Mouse (Mus musculus) kidney, postnatal 4 days (tissue): ENCODE results near the gene Eid3.
A peak's percentile ranks its signal among the peaks of the same experiment; 100 is the strongest.

Experiments used
- DNase-seq, 2 experiments: peaks; one replicate each; pipeline ENCODE4 v3.0.0; 2021; ENCODE audit warnings: mixed read lengths in 2 of 2

The Eid3 gene

GRCm38 (mm10) chr10:82866356-82866755 is at the start of gene Eid3:
Eid3 (plus strand) TSS chr10:82866626.
- DNase-seq = peak; percentile 41 to 61

GRCm38 (mm10) chr10:82817514-82817913 is 48.9 kb upstream of the Eid3 start:
- no peak for DNase-seq

- DNase-seq = no peak
Measured at GRCm38 (mm10) chr10:82817936-82818335, 48.5 kb upstream of the Eid3 start.

- DNase-seq = no peak
Measured at GRCm38 (mm10) chr10:82818661-82819060, 47.8 kb upstream of the Eid3 start.

GRCm38 (mm10) chr10:82823108-82823778 is 43.2 kb upstream of the Eid3 start:
- DNase-seq = no peak

GRCm38 (mm10) chr10:82823779-82824177 is 42.6 kb upstream of the Eid3 start:
- no peak for DNase-seq

GRCm38 (mm10) chr10:82824541-82824940 is 41.9 kb upstream of the Eid3 start:
- no peak for DNase-seq

- no peak for DNase-seq
Measured at GRCm38 (mm10) chr10:82826516-82826915, 39.9 kb upstream of the Eid3 start.

- DNase-seq = peak; percentile 19 to 26
Measured at GRCm38 (mm10) chr10:82833926-82834325, 32.5 kb upstream of the Eid3 start, which contains the start of gene Txnrd1. Txnrd1 (plus strand) TSS chr10:82833951.

GRCm38 (mm10) chr10:82835898-82836297 is 30.5 kb upstream of the Eid3 start:
- DNase-seq = no peak

GRCm38 (mm10) chr10:82838390-82838789 is 28.0 kb upstream of the Eid3 start:
- DNase-seq = no peak

- DNase-seq = no peak
Measured at GRCm38 (mm10) chr10:82844090-82844489, 22.3 kb upstream of the Eid3 start.

- no peak for DNase-seq
Measured at GRCm38 (mm10) chr10:82844731-82845130, 21.7 kb upstream of the Eid3 start.

- no peak for DNase-seq
Measured at GRCm38 (mm10) chr10:82847821-82848459, 18.5 kb upstream of the Eid3 start.

- DNase-seq = peak; percentile 18 to 52
Measured at GRCm38 (mm10) chr10:82849686-82850353, 16.6 kb upstream of the Eid3 start.

GRCm38 (mm10) chr10:82850354-82850752 is 16.1 kb upstream of the Eid3 start:
- no peak for DNase-seq

- no peak for DNase-seq
Measured at GRCm38 (mm10) chr10:82851751-82852150, 14.7 kb upstream of the Eid3 start.

- no peak for DNase-seq
Measured at GRCm38 (mm10) chr10:82858032-82858680, 8.3 kb upstream of the Eid3 start.

GRCm38 (mm10) chr10:82858691-82859532 is 7.5 kb upstream of the Eid3 start:
- peak; percentile 90 to 94 for DNase-seq

GRCm38 (mm10) chr10:82859533-82859915 is 6.9 kb upstream of the Eid3 start:
- DNase-seq = peak; percentile 51 to 67

GRCm38 (mm10) chr10:82860181-82860928 is 6.1 kb upstream of the Eid3 start:
- DNase-seq = peak; percentile 79 to 86

- no peak for DNase-seq
Measured at GRCm38 (mm10) chr10:82860929-82861315, 5.5 kb upstream of the Eid3 start.
